Mouse (Mus musculus): ENCODE results near the gene Zfyve21. TPM values are rescaled to one million over a fixed set of nuclear protein-coding genes. Genes with fewer than 3 reads are reported as not detected.

Zfyve21 gene
- total and polyA plus RNA-seq, 3 experiments, result 65.1 to 74.8 (median 71.9) TPM

DNA sequence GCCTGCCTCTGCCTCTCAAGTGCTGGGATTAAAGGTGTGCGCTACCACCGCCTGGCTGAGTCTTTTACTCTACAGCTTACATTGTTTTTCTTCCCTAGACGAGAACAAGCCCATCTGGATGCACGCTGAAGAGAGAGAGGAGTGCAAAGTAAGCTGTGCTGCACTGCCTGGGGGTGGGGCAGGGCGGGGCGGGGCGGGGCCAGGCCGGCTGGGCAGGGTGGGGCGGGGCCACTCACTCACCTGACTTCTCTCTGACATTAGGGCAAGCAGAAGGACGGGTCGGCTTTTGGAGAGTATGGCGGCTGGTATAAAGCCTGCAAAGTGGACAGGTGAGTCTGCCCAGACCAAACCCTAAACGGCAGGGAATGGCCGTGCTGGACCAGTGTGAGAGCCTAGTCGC, 28.8 kb upstream of the Zfyve21 start:
- 73% methylated on average over 15 of the region's 15 CpGs for WGBS
- Histone ChIP-seq H3K27me3 (ENCODE audit: control insufficient read depth, insufficient read depth, low read length) (no peaks in the 10 kb centered on the region), H3K79me2 (replicated peaks; ENCODE audit: control insufficient read depth, insufficient read depth, low read length) (peaks cover 2% of the 10 kb centered on the region; the same call in 1 of the 2 replicates), H3K4me1 (ENCODE audit: control insufficient read depth, insufficient read depth, low read length) (no peaks in the 10 kb centered on the region), H3K36me3 (ENCODE audit: control insufficient read depth, insufficient read depth, low read length) (no peaks in the 10 kb centered on the region), H3K27ac (no peak overlapping the region), H3K4me3 (no peak overlapping the region), H3K9ac (ENCODE audit: low read depth, low read length) (no peak overlapping the region)
- intact Hi-C loops (cut with DNase I), result no loop called here
- DNase-seq, result no peak
- TF ChIP-seq EP300 (IDR thresholded peaks at IDR 0.05; ENCODE audit: insufficient read depth, low read depth, low read length), result no peak
- no peak for TF ChIP-seq POLR2A (IDR thresholded peaks at IDR 0.05; ENCODE audit: insufficient read depth, low read depth, low read length)
- no peak for TF ChIP-seq CTCF (IDR thresholded peaks at IDR 0.05)

DNA sequence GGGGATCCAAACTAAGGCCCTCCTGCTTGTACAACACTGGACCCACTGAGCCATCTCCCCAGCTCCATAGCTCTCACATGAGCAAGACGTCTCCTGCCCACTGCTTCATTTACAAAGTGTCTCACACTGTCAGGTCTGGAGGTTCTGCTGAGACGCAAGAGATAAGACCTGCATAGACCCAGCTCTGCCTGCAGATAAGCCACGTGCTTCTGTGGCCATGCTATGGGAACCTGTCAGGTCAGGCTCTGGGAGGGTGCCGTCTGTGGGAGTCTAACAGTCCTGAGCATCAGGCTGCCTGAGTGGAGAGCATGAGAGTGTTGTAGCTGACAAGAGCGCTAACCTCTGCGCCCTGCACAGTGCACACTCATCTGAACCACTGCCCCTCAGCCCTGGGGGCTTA, 27.0 kb upstream of the Zfyve21 start:
- no peak for DNase-seq
- no peak overlapping the region for H3K27ac ChIP-seq
- no peak overlapping the region for H3K9ac ChIP-seq (ENCODE audit: low read depth, low read length)
- no peaks in the 10 kb centered on the region for H3K27me3 ChIP-seq (ENCODE audit: control insufficient read depth, insufficient read depth, low read length)
- 75% methylated on average over 6 of the region's 6 CpGs for WGBS
- H3K79me2 ChIP-seq (replicated peaks; ENCODE audit: control insufficient read depth, insufficient read depth, low read length), result peaks cover 2% of the 10 kb centered on the region; the same call in 1 of the 2 replicates
- TF ChIP-seq EP300 (IDR thresholded peaks at IDR 0.05; ENCODE audit: insufficient read depth, low read depth, low read length) (no peak), POLR2A (IDR thresholded peaks at IDR 0.05; ENCODE audit: insufficient read depth, low read depth, low read length) (no peak), CTCF (IDR thresholded peaks at IDR 0.05) (no peak)
- no peak overlapping the region for H3K4me3 ChIP-seq
- H3K4me1 ChIP-seq (ENCODE audit: control insufficient read depth, insufficient read depth, low read length), result no peaks in the 10 kb centered on the region
- H3K36me3 ChIP-seq (ENCODE audit: control insufficient read depth, insufficient read depth, low read length), result no peaks in the 10 kb centered on the region
- intact Hi-C loops (cut with DNase I), result no loop called here

DNA sequence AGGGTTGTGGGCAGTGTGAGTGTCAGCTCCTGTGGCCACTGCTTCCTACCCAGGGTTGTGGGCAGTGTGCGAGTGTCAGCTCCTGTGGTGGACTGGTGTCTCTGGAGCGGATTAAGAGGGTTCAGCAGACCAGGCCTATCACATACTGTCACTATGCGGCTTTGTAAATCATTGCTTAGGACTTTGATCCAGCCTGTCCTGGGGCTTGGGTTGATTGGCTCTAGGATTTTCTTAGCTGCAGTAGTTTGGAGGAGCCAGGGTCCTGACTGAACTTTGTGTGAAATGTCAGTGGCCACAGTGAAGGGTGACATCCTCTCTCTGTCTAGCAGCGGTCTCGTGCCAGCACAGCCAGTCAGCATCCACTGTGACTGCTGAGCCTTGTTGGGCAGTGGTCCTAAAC, 23.9 kb upstream of the Zfyve21 start:
- Histone ChIP-seq H3K9ac (ENCODE audit: low read depth, low read length) (no peak overlapping the region), H3K36me3 (ENCODE audit: control insufficient read depth, insufficient read depth, low read length) (no peaks in the 10 kb centered on the region), H3K27ac (no peak overlapping the region), H3K27me3 (ENCODE audit: control insufficient read depth, insufficient read depth, low read length) (no peaks in the 10 kb centered on the region), H3K4me1 (ENCODE audit: control insufficient read depth, insufficient read depth, low read length) (peaks cover 6% of the 10 kb centered on the region; the same call in 1 of the 2 replicates), H3K79me2 (replicated peaks; ENCODE audit: control insufficient read depth, insufficient read depth, low read length) (peaks cover 2% of the 10 kb centered on the region; the same call in 1 of the 2 replicates), H3K4me3 (no peak overlapping the region)
- TF ChIP-seq CTCF (IDR thresholded peaks at IDR 0.05) (no peak), POLR2A (IDR thresholded peaks at IDR 0.05; ENCODE audit: insufficient read depth, low read depth, low read length) (no peak), EP300 (IDR thresholded peaks at IDR 0.05; ENCODE audit: insufficient read depth, low read depth, low read length) (no peak)
- intact Hi-C loops (cut with DNase I), result no loop called here
- 89% methylated on average over 5 of the region's 5 CpGs for WGBS
- no peak for DNase-seq

DNA sequence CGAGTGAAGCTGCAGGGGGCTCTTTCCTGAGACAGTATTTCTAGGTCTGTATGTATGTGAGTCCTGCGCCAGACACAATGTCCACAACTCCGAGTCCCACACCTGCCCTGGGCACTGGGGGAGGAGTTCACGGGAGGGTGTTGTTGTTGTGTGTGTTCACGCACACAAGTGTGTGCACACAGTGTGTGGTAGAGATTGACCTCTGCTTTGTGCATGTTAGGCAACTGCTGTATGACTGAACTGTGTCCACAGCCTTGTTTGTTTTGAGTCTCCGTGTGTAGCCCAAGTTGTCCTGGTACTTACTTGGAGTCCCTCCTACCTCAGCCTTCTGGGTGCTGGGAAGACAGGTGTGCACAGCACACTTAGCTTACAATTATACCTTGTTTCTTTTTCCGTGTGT, 23.3 kb upstream of the Zfyve21 start:
- 88% methylated on average over 7 of the region's 7 CpGs for WGBS

DNA sequence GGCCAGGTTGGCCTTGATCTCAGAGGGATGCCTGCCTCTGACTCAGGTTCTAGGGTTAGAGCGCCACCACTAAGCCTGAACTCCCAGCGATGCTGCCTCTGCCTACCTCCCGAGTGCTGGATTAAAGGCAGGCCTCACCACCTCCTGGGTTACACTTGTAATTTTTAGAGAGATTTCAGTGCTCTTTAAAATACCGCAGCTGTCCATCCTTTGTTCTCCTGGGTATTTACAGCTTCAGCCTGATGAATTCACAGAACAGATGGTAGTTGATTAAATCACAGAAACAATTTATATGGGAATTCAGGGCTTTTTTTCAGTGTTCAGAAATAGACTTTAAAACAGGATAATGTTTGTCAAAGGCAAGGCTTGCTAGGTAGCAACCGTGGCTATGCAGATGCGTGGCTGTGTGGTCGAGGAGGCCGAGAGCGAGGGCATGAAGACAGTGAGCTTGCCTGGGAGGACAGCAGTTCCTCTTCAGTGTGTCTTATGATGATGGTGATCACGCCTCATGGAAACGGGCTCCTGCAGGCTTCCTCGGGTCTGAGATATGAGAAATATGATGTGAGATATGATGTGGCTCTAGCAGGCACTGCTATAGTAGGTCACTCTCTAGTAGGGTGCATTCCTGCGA, 22.4 kb upstream of the Zfyve21 start:
- Histone ChIP-seq H3K4me1 (ENCODE audit: control insufficient read depth, insufficient read depth, low read length) (peaks cover 8% of the 10 kb centered on the region; the same call in 1 of the 2 replicates), H3K79me2 (replicated peaks; ENCODE audit: control insufficient read depth, insufficient read depth, low read length) (peaks cover 2% of the 10 kb centered on the region; the same call in 1 of the 2 replicates), H3K27ac (no peak overlapping the region), H3K36me3 (ENCODE audit: control insufficient read depth, insufficient read depth, low read length) (no peaks in the 10 kb centered on the region), H3K27me3 (ENCODE audit: control insufficient read depth, insufficient read depth, low read length) (no peaks in the 10 kb centered on the region), H3K9ac (ENCODE audit: low read depth, low read length) (no peak overlapping the region), H3K4me3 (no peak overlapping the region)
- no peak for DNase-seq
- 91% methylated on average over 13 of the region's 13 CpGs for WGBS
- no peak for TF ChIP-seq EP300 (IDR thresholded peaks at IDR 0.05; ENCODE audit: insufficient read depth, low read depth, low read length)
- TF ChIP-seq CTCF (IDR thresholded peaks at IDR 0.05), result no peak
- no peak for TF ChIP-seq POLR2A (IDR thresholded peaks at IDR 0.05; ENCODE audit: insufficient read depth, low read depth, low read length)
- intact Hi-C loops (cut with DNase I), result no loop called here

More for the DNA sequence above, 23.3 kb upstream of the Zfyve21 start:
- H3K9ac ChIP-seq (ENCODE audit: low read depth, low read length), result no peak overlapping the region
- no peak for TF ChIP-seq EP300 (IDR thresholded peaks at IDR 0.05; ENCODE audit: insufficient read depth, low read depth, low read length)
- no peak for TF ChIP-seq POLR2A (IDR thresholded peaks at IDR 0.05; ENCODE audit: insufficient read depth, low read depth, low read length)
- no peak for TF ChIP-seq CTCF (IDR thresholded peaks at IDR 0.05)
- no peak overlapping the region for H3K27ac ChIP-seq
- H3K27me3 ChIP-seq (ENCODE audit: control insufficient read depth, insufficient read depth, low read length), result no peaks in the 10 kb centered on the region
- H3K4me1 ChIP-seq (ENCODE audit: control insufficient read depth, insufficient read depth, low read length), result peaks cover 8% of the 10 kb centered on the region; the same call in 1 of the 2 replicates
- no peak overlapping the region for H3K4me3 ChIP-seq
- peaks cover 2% of the 10 kb centered on the region; the same call in 1 of the 2 replicates for H3K79me2 ChIP-seq (replicated peaks; ENCODE audit: control insufficient read depth, insufficient read depth, low read length)
- no peaks in the 10 kb centered on the region for H3K36me3 ChIP-seq (ENCODE audit: control insufficient read depth, insufficient read depth, low read length)
- DNase-seq, result no peak
- intact Hi-C loops (cut with DNase I), result no loop called here

DNA sequence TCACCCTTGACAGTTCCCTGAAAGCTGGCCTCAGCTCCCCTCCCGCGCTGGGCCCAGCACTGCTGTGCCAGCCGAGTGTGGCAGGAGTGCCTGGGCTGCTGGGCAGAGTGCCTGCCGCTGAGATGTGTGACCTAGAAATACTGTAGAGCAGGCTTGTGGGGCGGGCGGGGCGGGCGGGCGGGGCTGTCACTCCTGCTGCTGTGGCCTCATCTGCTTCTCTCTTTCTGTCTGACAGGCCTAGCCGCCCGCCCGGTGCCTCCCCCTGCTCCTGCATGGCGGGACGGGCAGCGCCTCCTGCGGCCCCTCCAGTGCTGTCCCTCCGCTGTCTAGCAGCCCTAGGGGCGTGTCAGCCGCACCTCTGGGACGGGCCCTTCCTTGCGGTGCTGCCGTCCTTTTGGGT, 19.9 kb upstream of the Zfyve21 start:
- WGBS, result 47% methylated on average over 22 of the region's 22 CpGs

More for the DNA sequence above, 19.9 kb upstream of the Zfyve21 start:
- Histone ChIP-seq H3K36me3 (ENCODE audit: control insufficient read depth, insufficient read depth, low read length) (no peaks in the 10 kb centered on the region), H3K4me1 (ENCODE audit: control insufficient read depth, insufficient read depth, low read length) (peaks cover 8% of the 10 kb centered on the region; the same call in 1 of the 2 replicates), H3K9ac (ENCODE audit: low read depth, low read length) (no peak overlapping the region), H3K79me2 (replicated peaks; ENCODE audit: control insufficient read depth, insufficient read depth, low read length) (no peaks in the 10 kb centered on the region), H3K27ac (peak overlapping the region; percentile 40; the same call in 1 of the 2 replicates), H3K4me3 (no peak overlapping the region), H3K27me3 (ENCODE audit: control insufficient read depth, insufficient read depth, low read length) (no peaks in the 10 kb centered on the region)
- intact Hi-C loops (cut with DNase I), result no loop called here
- TF ChIP-seq EP300 (IDR thresholded peaks at IDR 0.05; ENCODE audit: insufficient read depth, low read depth, low read length), result no peak
- TF ChIP-seq POLR2A (IDR thresholded peaks at IDR 0.05; ENCODE audit: insufficient read depth, low read depth, low read length), result no peak
- TF ChIP-seq CTCF (IDR thresholded peaks at IDR 0.05), result 0 out of 2 replicates have a peak, but pooled peaks have one; percentile 32
- DNase-seq, result peak; percentile 66 to 82

Measured in heart, adult 2 months (tissue).